Mouse (Mus musculus) liver, embryonic 14.5 days (tissue): ENCODE measurements at regions not wholly inside any gene's neighbourhood (a gene's known extent, or its start where the extent isn't known, plus 50 kb on each side); places are given as distances from the start of the nearest gene placed in this dataset.

Experiments
- CTCF ChIP-seq: IDR thresholded peaks from 2 replicates; pipeline ENCODE4 v1.5.1; 2016; ENCODE audit warnings: antibody characterized with exemption, low read depth, control low read depth
- EP300 ChIP-seq: IDR thresholded peaks from 2 replicates; pipeline ENCODE4 v1.6.1; 2016; ENCODE audit warnings: antibody characterized with exemption, low read depth

DNA sequence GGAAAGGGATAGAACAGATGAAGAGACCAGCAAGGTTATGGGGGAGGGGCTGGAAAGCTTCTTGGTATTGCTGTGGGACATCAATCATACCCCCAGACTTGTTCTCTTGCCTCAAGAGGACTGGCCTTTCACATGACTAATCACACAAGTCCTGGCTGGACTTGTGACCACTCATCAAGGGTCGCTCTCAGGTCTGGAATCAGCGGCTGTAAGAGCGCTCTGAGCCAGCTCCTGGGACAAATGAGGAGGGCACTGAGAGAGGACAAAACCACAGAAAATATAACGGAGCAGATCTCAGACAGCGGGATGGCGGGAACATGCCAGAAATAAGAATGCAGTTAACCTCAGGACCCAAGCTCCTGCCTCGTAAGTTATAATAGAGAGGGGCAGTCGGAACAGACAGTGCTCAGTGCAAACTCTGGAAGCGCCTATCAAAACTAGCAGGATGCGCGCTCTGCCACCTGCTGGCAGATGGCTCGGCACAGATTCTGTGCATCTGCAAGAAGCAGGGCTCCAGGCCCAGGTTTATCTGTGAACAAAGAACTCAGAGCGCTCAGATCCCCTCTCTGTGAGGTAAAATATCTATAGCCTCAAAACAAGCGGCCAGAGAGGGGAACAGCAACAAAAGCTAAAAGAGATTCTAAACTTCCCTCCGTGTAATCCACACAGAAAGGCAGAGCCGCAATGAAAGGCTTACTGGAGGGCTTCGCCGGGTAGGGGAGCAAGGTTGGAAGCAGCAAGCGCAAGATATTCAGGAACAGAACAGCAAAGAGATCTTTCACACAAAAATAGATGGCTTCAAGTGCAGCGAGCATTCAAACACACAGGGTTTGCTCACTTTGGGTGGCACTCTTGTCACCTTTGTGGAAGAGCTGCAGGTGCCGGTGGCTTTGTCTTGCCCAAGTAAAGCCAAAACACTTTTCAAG lies 73.3 kb upstream of the Dap start:
- peak; percentile 51 for TF ChIP-seq CTCF
- no peak for TF ChIP-seq EP300
